Mouse (Mus musculus) hindbrain, postnatal 0 days (tissue): ENCODE results near the gene Abca2. TPM values are rescaled to one million over a fixed set of nuclear protein-coding genes. Genes with fewer than 3 reads are reported as not detected.

ENCODE experiments used
- ATAC-seq: fragments of 200-750 bp; cut with Nextera tagmentation; 2 replicates; pipeline ENCODE4 v1.8.0; 2017; ENCODE audit warnings: mild to moderate bottlenecking, moderate TSS enrichment, moderate library complexity
- DNase-seq: peaks from one replicate; pipeline ENCODE4 v3.0.0-alpha.2; 2015; ENCODE audit warnings: low spot score
- H3K27ac ChIP-seq: fragments of 300-500 bp; sonication (generic); 2 replicates; pipeline ENCODE4 v1.5.1; 2014; ENCODE audit warnings: mild to moderate bottlenecking
- H3K27me3 ChIP-seq: fragments of 300-500 bp; sonication (generic); 2 replicates; pipeline ENCODE4 v1.6.1; 2014; ENCODE audit warnings: low read length, mixed read lengths; ENCODE audit not compliant: insufficient read depth
- H3K36me3 ChIP-seq: fragments of 300-500 bp; sonication (generic); 2 replicates; pipeline ENCODE4 v1.6.1; 2014; ENCODE audit warnings: low read length, mixed read lengths; ENCODE audit not compliant: insufficient read depth
- H3K4me1 ChIP-seq: fragments of 300-500 bp; sonication (generic); 2 replicates; pipeline ENCODE4 v1.6.1; 2014; ENCODE audit warnings: antibody characterized with exemption, low read length, mixed read lengths; ENCODE audit not compliant: insufficient read depth
- H3K4me2 ChIP-seq: fragments of 300-500 bp; sonication (generic); 2 replicates; pipeline ENCODE4 v1.6.1; 2014; ENCODE audit warnings: low read depth, mild to moderate bottlenecking, low read length, moderate library complexity, mixed read lengths
- H3K4me3 ChIP-seq: fragments of 300-500 bp; sonication (generic); 2 replicates; pipeline ENCODE4 v1.5.1; 2014; ENCODE audit warnings: low read length
- H3K9ac ChIP-seq: fragments of 300-500 bp; sonication (generic); replicated peaks from 2 replicates; pipeline ENCODE4 v1.6.1; 2014; ENCODE audit warnings: mild to moderate bottlenecking, low read length, moderate library complexity, mixed read lengths
- H3K9me3 ChIP-seq: fragments of 300-500 bp; sonication (generic); 2 replicates; pipeline ENCODE4 v1.6.1; 2016; ENCODE audit warnings: low read length, mixed read lengths
- CTCF ChIP-seq: IDR thresholded peaks from 2 replicates; pipeline ENCODE4 v1.5.1; 2016; ENCODE audit warnings: antibody characterized with exemption, control low read depth, low read depth
- WGBS: fragments of 180-500 bp; shearing (Covaris S2); extraction: QIAGEN DNeasy Blood & Tissue Kit; methylation state at CpG from one replicate; pipeline ENCODE4 v1.1.7; 2014; 5-methylcytosine and 5-hydroxymethylcytosine counted together
- polyA plus RNA-seq: library from polyadenylated mRNA; unstranded; fragments of >200 nt; fragmentation: Nextera tagmentation; extraction: Ambion mirVana; gene quantifications from 2 replicates; pipeline ENCODE4 v1.2.1, GENCODE M21; 2015
- total RNA-seq: library from RNA; depleted of rRNA; stranded (reverse); fragments of >200 nt; gene quantifications from 2 replicates; pipeline ENCODE4 v1.2.3, GENCODE M21; 2014

Abca2 gene
- total and polyA plus RNA-seq, 2 experiments from 2014 or later = 12.5 to 84.6 TPM

DNA sequence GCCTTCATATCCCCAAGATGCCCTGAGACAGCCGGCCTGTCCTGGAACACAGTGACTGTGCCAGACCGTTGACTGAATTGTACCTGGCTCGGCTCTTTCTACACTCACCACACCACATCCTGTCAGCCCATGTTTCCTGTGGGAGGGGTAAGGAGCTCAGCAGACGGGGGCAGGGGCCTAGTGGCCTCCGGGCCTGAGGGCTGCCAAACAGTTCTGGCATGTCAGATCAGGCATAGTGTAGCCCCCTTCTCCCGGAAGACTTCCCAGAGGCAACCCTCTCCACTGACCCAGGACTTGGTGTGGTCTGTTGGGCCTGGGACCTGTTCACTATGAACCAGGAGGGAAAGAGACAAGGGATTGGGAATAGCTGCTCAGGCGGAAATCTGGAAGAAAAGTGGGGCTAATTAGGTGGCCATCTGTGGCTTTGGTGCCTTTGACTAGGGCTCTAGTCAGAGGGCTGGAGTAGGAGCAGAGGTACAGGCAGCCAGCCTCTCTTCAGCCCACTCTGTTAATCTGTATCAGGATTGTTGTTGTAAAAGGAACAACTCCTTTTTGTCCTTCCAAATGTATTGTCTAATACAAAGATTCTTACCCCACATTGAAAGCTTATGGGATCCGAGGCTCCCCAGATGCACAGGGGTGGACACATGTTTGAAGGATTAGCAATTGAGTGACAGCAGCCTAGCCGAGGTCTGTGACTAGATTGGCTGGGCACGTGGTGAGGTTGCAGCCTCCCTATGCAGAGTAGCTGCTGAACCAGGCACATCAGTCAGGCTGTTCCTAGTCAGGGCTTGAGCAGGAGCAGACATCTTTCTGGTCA, 37.5 kb downstream of the Abca2 start:
- TF ChIP-seq CTCF = no peak

DNA sequence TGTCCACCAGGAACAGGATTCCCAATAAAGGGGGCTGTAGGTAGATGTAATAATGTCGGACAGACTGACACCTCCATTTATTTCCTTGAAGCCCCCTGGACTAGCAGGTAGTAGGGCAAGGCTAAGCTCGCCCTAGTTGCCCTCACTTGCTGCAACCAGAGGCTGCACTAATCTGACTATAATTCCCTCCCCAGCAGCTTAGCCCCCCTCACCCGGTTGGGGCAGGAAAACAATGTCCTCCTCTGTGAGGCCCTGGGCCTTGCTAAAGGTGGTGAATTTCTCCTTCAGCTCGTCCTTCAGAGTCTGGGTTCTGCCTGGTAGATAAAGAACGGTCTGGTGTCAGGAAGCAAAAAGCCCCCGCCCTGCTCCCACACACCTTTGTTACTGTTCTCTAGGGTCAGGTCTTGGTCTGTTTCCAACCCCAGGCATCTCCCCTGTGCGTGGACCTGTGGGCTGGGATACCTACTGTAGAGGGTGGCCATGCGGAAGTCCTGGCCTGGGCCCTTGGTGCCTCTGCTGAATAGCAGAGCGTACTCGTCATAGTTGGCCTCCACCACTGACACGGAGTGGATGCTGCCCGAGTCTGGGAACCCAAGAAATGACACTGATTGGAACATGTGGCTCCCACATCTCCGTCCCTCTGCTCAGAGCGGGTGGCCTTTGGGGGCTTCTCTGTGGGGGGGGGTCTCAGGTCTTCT, 39.3 kb downstream of the Abca2 start:
- Histone ChIP-seq H3K27ac (no peak overlapping the region), H3K9me3 (no peaks in the 10 kb centered on the region), H3K4me2 (no peak overlapping the region), H3K4me1 (peaks cover 15% of the 10 kb centered on the region), H3K36me3 (no peaks in the 10 kb centered on the region), H3K27me3 (no peaks in the 10 kb centered on the region), H3K9ac (no peak overlapping the region), H3K4me3 (no peak overlapping the region)
- WGBS = 76% methylated on average over 14 of the region's 14 CpGs
- ATAC-seq (no peak), DNase-seq (no peak)
- no peak for TF ChIP-seq CTCF

More for the DNA sequence above, 37.5 kb downstream of the Abca2 start:
- H3K9ac ChIP-seq = no peak overlapping the region
- H3K9me3 ChIP-seq = no peaks in the 10 kb centered on the region
- WGBS = 50% methylated on average over 10 of the region's 10 CpGs
- no peaks in the 10 kb centered on the region for H3K27me3 ChIP-seq
- no peak for ATAC-seq
- no peak overlapping the region for H3K4me3 ChIP-seq
- DNase-seq = peak; percentile 25
- peak overlapping the region; percentile 33; the same call in 1 of the 2 replicates for H3K27ac ChIP-seq
- H3K36me3 ChIP-seq = no peaks in the 10 kb centered on the region
- no peak overlapping the region for H3K4me2 ChIP-seq
- H3K4me1 ChIP-seq = peaks cover 19% of the 10 kb centered on the region

DNA sequence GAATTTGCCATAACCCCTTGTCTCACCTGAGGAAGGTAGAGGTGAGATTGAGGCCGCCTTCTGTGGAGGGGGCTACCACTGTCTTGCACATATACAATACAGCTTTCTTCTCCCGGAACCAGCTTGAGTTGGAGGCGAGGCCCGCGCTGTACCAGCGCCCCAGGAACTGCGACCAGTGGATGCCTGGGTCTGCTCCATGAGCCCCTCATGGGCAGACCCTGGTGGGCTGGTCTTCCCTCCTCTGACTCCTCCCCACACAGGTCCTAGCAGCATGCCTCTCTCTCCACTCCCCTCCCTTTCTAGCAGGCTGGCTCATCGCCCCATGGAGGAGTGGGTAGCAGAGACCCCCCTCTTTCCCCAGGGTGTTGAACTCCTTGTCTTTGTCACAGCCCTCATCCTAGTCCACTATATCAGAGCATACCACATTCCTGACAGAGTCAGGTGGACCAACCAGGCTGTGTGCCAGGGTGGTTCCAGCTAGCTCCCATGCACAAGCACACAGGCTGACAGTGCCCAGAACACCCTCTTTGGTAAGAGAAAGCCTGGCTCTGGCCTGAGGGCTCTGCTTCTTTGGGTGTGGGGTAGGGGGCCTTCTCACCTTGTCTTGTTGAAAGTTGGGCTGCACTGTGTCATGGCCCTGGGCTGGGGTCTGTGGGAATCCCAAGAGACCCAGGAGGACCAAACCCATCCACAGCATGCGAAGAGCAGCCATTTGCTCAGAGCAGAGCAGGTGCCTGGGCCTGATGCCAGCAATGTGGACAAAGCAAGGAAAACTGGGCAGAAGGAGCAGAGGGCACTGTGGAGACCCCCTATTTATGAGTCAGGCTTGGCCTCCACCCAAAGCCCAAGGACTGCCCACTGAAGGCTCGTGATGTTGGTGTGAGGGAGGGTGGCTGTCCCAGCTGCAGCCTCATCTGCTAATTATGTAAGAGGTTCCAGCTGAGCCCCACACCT, 40.7 kb downstream of the Abca2 start:
- Histone ChIP-seq H3K9me3 (no peaks in the 10 kb centered on the region), H3K27ac (peak overlapping the region; percentile 77), H3K27me3 (no peaks in the 10 kb centered on the region), H3K4me2 (0 out of 2 replicates have a peak overlapping the region, but pooled peaks have one; percentile 7), H3K36me3 (no peaks in the 10 kb centered on the region), H3K4me1 (peaks cover 15% of the 10 kb centered on the region), H3K9ac (0 out of 2 replicates have a peak overlapping the region, but pooled peaks have one; percentile 24), H3K4me3 (no peak overlapping the region)
- ATAC-seq = peak; percentile 75
- no peak for TF ChIP-seq CTCF
- peak; percentile 86 for DNase-seq
- WGBS = 63% methylated on average over 10 of the region's 10 CpGs

DNA sequence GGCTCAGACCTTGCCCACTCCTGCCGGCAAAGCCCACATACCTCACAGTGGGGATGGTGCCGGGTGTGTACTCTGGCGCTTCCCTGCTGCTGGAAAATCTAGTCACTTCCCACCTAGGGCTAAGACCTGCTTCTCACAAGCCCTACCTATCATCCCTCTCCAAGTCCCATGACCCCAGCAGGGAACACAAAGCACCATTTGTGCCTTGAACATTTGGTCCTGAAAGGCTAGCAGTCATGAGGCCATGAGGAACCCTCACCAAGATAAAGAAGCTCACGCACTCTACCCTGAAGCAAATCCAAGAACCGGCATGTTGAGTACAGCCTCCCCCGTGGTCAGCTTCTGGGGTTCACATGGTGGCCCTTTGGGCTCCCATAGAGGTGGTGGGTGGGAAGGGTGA, 41.5 kb downstream of the Abca2 start, which contains the start of gene Ptgds:
Gene Ptgds (minus strand): TSS at position 78 of the 400 bp plus-strand sequence.
- ATAC-seq = no peak
- H3K9ac ChIP-seq = 0 out of 2 replicates have a peak within 1 kb of the TSS, but pooled peaks have one; percentile 24
- TF ChIP-seq CTCF = no peak

DNA sequence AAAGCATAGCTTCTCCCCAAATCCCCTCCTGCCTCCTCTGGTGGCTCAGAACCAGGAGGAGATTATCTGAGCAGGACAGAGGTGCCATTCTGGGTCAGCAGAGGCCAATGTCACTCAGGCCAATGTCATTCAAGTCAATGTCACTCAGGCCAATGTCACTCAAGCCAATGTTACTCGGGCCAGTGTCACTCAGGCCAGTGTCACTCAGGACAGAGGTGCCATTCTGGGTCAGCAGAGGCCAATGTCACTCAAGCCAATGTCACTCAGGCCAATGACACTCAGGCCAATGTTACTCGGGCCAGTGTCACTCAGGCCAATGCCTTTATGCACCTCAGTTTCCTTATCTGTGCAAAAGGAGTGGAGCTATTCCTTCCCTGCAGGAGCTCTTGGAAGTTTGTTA, 44.0 kb downstream of the Abca2 start:
- no peak for ATAC-seq
- Histone ChIP-seq H3K9me3 (no peaks in the 10 kb centered on the region), H3K9ac (no peak overlapping the region), H3K4me3 (no peak overlapping the region), H3K4me2 (no peak overlapping the region), H3K27ac (no peak overlapping the region), H3K4me1 (peaks cover 15% of the 10 kb centered on the region), H3K27me3 (no peaks in the 10 kb centered on the region), H3K36me3 (no peaks in the 10 kb centered on the region)
- DNase-seq = no peak
- 75% methylated on average over 2 of the region's 2 CpGs for WGBS
- TF ChIP-seq CTCF = no peak

More for the DNA sequence above, 41.5 kb downstream of the Abca2 start, which contains the start of gene Ptgds:
- Histone ChIP-seq H3K27me3 (no peaks in the 10 kb centered on the region), H3K4me3 (no peak within 1 kb of the TSS), H3K36me3 (no peaks in the 10 kb centered on the region), H3K4me2 (0 out of 2 replicates have a peak within 1 kb of the TSS, but pooled peaks have one; percentile 7), H3K9me3 (no peaks in the 10 kb centered on the region), H3K27ac (peak within 1 kb of the TSS; percentile 77), H3K4me1 (peaks cover 15% of the 10 kb centered on the region)
- WGBS = 61% methylated on average over 6 of the region's 6 CpGs
- DNase-seq = no peak

DNA sequence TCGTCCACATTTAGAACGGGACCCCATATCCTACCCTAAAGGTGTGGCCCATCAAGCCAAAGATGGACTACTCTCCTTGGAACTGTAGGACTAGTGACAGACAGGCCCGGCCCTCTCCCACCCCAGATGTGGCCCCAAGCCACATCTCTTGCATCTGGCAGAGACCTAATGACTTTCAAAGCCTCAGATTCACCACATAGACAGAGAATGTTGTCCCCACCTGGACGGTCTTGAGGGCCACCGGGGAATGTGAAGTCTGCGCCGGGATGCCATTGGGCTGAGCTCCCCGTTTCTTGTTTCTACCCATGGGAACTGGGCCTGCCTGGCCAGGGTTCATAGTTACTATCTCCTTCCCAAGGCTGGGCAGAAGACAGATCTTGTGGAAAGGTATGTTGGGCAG, 49.0 kb downstream of the Abca2 start:
- Histone ChIP-seq H3K4me3 (no peak overlapping the region), H3K36me3 (no peaks in the 10 kb centered on the region), H3K9ac (no peak overlapping the region), H3K27ac (no peak overlapping the region), H3K27me3 (no peaks in the 10 kb centered on the region), H3K9me3 (no peaks in the 10 kb centered on the region), H3K4me2 (no peak overlapping the region), H3K4me1 (no peaks in the 10 kb centered on the region)
- ATAC-seq = no peak
- TF ChIP-seq CTCF = no peak
- WGBS = 86% methylated on average over 8 of the region's 8 CpGs
- no peak for DNase-seq
